Mouse (Mus musculus): ENCODE data around the gene Zfc3h1. TPM values are rescaled to one million over a fixed set of nuclear protein-coding genes. Genes with fewer than 3 reads are reported as not detected.

Zfc3h1 gene
- total RNA-seq, 2 experiments from 2014 or later: 11.6 to 17.2 TPM

DNA sequence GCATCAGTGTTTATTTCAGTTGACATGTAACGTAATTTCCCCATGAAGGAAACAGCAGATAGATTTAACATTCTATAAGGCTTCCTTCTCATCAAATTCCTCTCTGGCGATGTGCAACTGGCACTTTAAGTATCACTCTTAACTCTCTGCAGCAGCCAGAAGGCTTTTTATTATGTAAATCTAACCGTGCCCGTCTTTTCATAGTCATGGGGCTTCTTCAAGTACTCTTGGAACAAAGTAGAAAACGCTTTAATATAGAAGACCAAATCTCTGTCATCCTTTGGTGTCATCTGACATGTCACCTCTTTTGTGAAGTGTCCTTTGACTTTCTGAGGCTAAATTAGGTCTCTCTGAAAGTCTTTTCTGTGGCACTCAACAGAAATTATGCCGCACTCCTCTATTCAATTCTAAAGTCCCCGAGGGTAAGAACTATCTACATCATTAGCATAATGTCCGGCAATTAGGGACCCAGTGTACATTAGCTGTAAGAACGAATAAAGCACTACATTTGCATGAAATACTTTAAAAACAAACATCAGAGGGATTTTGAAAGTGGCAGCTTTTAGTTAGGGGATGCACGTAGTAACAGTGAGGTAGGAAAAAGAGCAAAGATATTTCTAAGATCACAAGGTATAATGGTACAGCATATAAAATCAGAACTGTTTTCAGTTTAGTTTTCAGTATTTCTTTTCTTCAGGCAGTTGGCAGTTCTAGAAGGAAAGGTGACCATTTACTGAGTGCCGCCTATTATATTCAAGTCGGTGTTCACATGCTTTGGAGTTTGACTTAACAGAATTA, 1.7 kb upstream of the Zfc3h1 start:
- DNase-seq (ENCODE audit: low spot score): no peak
- intact Hi-C loops (cut with DNase I): loop anchor here (5.0 to 10.0 kb wide), 2 partner anchors 66 to 138 kb away; partner anchors contain the start of gene Rab21

DNA sequence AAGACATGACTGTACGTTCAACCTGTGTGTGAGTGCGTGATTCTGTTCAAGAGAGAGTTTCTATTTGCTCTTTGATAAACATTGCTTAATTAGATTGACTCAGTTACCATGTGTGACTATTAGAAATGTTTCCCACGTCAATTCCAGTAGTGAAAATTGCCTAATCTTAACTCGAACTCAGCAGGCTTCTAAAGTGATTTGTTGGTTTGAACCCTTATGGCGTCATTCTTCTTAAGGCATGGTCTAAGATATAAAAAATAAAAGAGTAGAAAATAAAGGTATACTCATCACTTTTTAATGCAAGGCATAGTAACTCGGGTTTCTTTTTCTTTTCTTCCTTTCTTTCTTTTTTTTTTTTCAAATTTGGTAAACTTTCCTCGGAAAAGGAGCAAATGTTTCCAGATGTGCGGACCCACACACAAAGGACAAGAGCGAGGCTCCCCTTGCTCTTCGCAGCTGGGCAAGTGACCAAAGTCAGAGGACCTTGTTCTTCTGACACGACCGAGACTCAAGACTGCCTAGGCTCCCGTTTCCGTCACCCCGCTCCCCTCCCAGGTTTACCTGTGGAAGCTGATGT, 1.0 kb upstream of the Zfc3h1 start:
- intact Hi-C loops (cut with DNase I): loop anchor here (5.0 to 10.0 kb wide), 2 partner anchors 66 to 139 kb away; partner anchors contain the start of gene Rab21
- no peak for DNase-seq (ENCODE audit: low spot score)

DNA sequence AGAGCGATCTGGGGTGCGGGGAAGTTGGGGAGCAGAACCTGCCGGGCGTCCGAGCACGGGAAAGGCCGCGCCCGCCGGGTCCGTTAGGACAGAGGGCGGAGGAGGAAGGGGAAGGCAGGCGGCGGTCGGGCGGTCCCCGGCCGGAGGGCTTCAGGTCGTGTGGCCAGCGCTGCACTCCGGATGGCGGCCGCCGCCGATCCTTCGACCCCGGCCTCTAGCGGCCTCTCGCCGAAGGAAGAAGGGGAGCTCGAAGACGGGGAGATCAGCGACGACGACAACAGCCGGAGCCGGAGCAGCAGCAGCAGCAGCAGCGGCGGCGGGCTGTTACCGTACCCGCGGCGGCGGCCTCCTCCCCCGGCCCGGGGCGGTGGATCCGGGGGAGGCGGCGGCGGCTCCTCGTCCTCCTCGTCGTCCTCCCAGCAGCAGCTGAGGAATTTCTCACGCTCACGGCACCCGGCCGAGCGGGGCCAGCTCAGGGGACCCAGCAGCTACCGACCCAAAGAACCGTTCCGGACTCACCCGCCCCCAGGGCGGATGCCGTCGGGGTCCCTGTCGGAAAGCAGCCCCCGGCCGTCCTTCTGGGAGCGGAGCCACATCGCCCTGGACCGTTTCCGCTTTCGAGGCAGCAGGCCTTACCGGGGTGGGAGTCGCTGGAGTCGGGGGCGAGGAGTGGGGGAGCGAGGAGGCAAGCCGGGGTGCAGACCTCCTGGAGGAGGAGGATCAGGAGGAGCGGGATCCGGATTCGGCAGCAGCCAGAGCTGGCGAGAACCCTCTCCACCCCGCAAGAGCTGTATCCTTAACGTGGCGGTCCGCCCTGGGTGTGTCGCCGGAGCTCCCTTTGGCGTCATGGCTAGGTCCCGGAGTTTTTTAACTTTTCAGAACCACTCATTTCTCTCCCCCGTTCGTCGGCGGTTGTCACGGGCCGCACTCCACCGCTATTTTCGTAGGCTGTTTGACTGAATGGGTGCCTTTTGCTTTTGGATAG, 551 bp downstream of the Zfc3h1 start:
- DNase-seq (ENCODE audit: low spot score): peak; percentile 47
- intact Hi-C loops (cut with DNase I): loop anchor here (1.0 to 10.0 kb wide), 3 partner anchors 23 to 932 kb away; partner anchors contain the start of gene Tmem19

DNA sequence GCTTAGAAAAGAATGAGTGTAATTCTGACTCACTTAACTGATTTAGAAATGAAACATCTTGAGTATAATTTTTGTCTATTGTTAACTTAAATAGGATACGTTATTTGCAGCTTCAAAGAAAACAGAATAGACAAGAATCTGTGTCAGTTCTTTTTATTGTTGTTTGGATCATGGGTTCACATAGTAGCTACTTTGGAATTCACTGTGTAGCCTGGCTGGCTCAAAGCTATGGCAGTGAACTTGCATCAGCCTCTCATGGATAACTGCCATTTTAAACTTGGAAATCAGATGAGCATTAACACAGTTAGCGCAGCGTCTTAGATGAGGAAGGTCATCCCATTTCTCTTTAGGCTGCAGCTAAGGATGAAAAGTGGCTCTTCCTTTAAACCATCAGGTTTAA, 3.1 kb downstream of the Zfc3h1 start:
- no peak for DNase-seq (ENCODE audit: low spot score)
- intact Hi-C loops (cut with DNase I): loop anchor here (5.0 to 10.0 kb wide), 2 partner anchors 143 to 929 kb away; no protein-coding TSS in a partner anchor

DNA sequence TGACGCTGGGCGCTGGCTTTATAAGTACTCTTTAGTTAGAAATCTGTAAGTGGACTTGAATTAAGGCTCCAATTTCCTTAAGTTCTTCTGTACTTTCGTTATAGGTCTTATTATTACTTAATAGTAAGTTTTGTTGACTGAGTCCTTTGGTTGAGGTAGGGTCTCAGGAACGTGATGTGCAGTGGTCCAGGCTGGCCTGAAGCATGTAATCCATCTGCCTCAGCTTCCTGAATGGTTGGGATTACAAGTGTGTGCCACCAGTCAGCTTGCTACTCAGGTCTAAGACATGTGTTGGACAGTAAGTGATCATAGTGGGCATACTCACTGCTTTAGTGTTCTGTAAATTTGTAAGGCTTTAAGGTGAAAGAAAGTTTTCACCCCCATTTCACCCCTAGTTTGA, 6.3 kb downstream of the Zfc3h1 start:
- no peak for DNase-seq (ENCODE audit: low spot score)
- intact Hi-C loops (cut with DNase I): loop anchor here (5.0 to 10.0 kb wide), 2 partner anchors 36 to 804 kb away; no protein-coding TSS in a partner anchor

DNA sequence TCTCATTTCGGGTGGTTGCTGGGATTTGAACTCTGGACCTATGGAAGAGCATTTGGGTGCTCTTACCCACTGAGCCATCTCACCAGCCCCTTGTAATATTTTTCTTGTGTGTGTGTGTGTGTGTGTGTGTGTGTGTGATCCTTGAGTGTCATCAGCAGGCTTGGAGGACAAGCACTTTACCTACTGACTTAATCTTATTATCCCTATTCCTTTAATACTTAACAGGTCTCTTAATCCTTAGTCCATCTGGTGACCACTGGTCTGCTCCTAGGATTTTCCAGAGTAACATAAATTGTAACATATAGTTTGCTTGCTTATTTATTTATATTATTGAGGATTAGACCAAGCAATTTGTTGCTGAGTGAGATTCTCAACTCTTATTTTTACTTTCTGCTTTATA, 7.1 kb downstream of the Zfc3h1 start:
- no peak for DNase-seq (ENCODE audit: low spot score)
- intact Hi-C loops (cut with DNase I): loop anchor here (5.0 to 10.0 kb wide), 2 partner anchors 35 to 803 kb away; no protein-coding TSS in a partner anchor

DNA sequence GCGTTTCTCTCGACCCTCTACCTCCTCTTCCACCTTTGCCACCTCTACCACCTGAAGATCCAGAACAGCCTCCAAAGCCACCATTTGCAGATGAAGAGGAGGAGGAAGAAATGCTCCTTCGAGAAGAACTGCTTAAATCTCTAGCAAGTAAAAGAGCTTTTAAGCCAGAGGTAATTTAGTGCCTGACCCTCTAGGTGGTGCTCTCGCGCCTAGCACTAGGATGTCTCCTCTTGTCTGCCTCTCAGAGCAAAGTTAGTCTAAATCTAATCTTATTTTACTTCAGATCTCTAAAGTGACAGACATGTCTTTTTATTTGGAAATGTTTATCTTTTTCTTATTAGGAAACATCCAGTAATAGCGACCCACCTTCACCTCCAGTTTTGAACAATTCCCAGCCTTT, 21.6 kb downstream of the Zfc3h1 start:
- intact Hi-C loops (cut with DNase I): loop anchor here (2.0 to 5.0 kb wide), 2 partner anchors 18 to 211 kb away; no protein-coding TSS in a partner anchor

DNA sequence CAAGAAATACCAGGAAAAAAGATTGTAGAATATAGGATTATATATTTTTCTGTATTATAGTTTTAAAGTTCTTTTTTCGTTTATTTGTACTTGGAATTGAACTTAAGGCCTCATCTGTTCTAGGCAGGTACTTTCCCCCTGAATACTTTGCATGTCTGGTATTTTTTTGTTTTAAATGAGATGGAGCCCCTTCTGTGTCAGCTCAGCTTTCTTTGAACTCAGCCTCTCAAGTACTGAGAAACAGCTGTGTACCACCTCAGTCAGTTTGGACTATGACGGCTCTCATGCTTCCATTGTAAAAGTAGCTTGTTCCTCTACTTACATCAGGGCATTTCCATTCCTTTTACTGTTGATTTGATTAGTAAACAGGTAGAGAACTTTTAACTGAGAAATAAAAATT, 28.7 kb downstream of the Zfc3h1 start:
- no peak for DNase-seq (ENCODE audit: low spot score)
- intact Hi-C loops (cut with DNase I): no loop called here

More for the DNA sequence above, 21.6 kb downstream of the Zfc3h1 start:
- no peak for DNase-seq (ENCODE audit: low spot score)

DNA sequence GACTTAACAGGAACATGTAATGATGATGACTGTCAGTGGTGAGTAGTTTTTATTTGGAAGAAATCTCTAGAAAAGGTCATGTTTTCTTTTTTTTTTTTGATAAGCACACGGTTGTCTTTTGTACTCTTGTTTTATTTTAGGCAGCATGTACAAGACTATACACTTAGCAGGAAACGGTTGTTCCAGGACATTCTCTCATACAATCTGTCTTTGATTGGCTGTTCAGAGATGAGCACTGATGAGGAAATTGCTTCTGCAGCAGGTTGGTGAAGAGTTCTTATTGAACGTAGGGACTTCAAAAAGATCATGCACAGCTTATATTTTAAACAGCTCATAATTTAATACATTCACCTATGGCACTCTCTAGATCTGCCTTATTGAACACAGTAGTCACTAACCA, 29.3 kb downstream of the Zfc3h1 start:
- intact Hi-C loops (cut with DNase I): no loop called here
- no peak for DNase-seq (ENCODE audit: low spot score)

DNA sequence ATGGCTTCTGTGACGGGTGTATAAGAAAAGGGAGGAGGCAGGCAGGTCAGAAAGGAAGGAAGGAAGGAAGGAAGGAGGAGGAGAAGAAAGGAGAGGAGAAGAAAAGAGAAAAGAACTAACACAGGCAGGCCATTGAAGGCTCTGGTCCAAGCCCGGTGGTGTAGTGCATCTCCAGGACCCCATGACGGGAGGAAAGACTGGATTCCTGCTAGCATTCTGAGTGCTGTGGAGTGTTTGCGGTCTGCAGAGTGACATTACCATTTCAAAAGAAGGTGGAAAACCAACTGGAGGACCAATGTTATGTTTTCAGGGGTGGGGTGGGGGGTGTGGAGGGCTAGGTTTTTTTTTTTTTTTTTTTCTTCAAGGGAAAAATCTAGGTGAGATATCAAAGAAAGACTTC, 37.2 kb downstream of the Zfc3h1 start:
- intact Hi-C loops (cut with DNase I): loop anchor here (10.0 kb wide), 1 partner anchor 773 kb away; no protein-coding TSS in a partner anchor
- no peak for DNase-seq (ENCODE audit: low spot score)

DNA sequence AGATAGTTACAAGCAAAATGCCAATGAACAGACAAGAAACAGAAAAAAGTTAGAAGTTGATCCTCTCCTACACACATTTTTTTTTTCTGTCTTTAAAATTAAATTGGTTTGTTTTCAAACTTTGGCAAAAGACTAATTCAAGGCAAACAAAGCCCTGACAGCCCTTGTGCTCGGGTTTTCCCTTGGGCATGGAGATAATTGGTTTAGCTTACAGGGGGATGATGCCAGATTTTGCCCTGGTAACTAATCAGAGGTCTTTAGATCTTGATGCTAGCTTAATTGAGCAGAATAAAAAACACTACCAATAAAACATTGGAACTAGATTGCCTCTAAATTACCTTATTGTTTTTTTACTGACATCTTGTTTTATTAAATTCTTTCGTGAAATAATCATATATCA, 40.6 kb downstream of the Zfc3h1 start:
- intact Hi-C loops (cut with DNase I): loop anchor here (2.0 to 10.0 kb wide), 3 partner anchors 19 to 769 kb away; no protein-coding TSS in a partner anchor
- no peak for DNase-seq (ENCODE audit: low spot score)

DNA sequence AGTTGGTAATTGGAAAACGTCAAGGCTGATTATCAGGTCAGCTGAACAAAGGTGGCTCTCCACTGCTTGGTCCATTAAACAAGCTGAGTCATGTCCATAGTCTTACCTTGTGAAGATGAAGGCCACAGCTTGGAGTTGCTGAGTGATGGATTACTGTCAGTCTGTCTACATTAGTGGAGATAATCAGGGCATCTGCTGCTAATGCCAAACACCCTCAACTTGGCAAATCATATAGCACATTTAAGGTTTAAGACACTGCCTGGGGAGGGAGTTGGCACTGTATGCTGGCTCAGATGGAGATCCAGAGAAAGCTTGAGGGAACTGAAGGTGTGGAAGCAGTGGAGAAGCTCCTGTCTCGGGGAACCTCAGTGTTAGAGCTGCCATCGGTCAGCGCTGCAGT, 52.5 kb downstream of the Zfc3h1 start:
- intact Hi-C loops (cut with DNase I): loop anchor here (10.0 kb wide), 1 partner anchor 178 kb away; no protein-coding TSS in a partner anchor
- no peak for DNase-seq (ENCODE audit: low spot score)

DNA sequence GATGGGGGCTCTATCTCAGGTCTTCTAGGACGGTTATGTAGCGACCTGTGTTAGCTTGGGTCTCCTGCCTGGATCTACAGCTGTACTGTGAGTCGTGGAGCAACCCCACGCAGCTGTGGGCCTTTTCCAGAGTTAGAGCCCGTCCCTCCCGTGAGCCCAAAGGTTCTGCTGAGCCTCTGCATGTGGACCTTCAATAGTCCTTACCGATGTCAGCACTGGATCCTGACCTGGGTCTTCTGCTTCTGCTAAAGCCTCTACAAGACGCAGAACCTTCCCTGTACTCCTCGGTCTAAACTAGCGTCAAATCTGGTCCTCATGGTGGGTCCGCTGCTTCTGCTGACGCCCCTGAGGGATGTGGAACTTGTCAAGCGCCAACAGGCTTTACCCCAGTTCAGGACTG, 63.9 kb downstream of the Zfc3h1 start:
- intact Hi-C loops (cut with DNase I): no loop called here
- DNase-seq (ENCODE audit: low spot score): no peak

DNA sequence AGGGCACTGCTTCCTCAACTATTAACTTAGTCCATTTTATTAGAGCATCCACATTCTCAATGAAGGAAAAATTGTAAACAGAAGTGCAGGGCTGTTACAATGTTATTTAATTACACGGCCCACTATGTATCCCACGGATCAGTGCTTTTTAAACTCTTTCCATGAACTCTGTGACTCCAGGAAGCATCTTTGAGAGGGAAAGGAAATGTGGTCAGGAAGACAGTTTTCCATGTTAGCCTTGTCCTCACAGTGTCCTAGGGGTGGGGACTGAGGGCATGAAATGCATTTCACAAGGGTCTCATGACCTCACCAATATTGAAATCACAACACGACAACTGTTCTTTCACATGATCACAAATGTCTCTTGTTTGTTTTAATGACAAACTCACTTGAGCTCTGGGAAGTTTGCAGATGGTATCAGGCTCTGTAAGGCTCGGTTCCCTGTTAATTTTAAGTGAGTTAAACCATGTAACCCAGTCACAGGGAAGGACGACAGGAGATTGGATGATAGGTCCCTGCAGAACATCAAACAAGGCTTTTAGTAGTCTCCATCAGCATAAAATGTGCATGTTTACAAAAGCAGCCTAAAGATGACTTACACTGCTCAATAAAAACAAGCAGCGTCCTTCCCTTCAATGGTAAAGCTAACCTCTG, 72.7 kb downstream of the Zfc3h1 start:
- intact Hi-C loops (cut with DNase I): no loop called here

DNA sequence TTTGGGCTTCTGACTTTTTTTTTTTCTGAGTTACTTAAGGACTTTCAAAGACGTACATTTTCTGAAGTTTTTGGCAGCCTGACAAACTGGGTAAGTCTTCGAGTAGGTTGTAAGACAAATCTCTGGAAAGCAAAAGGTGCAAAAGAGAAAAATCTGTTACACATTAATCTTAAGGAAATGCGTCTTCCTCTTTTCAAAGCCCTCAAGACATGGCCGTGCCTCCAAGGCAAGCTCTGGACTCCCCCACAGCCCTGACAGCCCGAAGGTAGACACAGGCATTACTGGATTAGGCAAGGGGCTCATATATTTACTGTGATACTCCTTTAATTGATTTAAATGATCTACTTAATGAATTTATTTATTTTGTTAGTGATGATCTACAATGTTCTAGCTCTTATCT, 77.9 kb downstream of the Zfc3h1 start:
- DNase-seq (ENCODE audit: low spot score): no peak
- intact Hi-C loops (cut with DNase I): no loop called here

More for the DNA sequence above, 72.7 kb downstream of the Zfc3h1 start:
- DNase-seq (ENCODE audit: low spot score): no peak

DNA sequence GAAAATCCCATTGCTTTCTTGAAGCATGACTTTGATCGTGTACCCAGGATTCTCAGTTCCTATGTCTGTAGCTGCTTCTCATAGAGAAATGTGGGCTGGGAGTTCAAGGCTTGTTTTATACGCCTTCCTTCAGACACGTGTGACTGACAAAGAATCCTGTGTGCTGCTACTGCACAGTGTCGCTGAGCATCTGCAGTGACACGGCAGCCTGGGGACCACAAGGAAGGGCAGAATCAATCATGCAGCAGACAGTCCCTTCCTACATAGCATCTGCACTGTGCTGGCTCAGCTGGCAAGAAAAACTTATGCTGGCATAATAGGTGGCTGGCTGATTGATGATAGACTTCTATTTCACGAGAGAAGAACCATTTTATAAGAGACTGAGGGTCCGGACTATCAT, 80.3 kb downstream of the Zfc3h1 start:
- DNase-seq (ENCODE audit: low spot score): no peak
- intact Hi-C loops (cut with DNase I): no loop called here

DNA sequence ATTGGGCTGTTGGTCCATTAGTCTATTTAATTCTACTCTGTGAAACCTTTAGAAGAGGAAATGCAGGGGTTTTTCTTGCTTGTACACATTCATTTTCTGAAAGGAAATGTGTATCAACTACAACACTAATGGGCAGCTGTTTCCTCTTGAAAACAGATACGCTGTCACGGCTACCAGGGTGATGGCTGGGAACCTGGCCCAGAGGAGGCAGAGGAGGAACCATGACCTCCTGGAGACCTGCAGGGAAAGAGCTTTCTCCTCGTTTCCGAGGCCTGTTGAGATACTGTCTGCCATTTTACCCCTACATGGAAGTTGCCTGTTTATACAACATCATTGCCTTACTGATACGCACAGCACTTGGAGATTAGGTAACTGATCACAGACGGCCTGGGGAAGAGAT, 81.0 kb downstream of the Zfc3h1 start:
- no peak for DNase-seq (ENCODE audit: low spot score)
- intact Hi-C loops (cut with DNase I): no loop called here

DNA sequence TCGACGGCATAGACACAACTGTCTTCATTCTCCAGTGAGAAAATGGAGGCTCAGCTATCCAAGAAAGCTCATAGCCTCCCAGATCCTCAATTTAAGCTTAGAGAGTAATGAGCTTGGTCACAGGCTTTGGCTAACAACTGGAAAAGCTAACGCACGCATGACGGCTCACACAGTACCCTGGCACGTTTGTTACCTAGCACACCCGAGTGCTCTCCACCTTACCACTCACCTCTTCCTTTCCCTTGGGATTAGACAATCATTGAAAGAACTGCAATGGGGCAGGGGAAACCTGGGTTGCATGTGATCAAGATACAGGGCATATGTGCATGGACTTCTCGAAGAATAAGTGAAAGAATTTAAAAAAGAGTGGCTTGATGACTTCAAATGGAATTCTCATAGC, 83.2 kb downstream of the Zfc3h1 start:
- intact Hi-C loops (cut with DNase I): no loop called here
- DNase-seq (ENCODE audit: low spot score): no peak

DNA sequence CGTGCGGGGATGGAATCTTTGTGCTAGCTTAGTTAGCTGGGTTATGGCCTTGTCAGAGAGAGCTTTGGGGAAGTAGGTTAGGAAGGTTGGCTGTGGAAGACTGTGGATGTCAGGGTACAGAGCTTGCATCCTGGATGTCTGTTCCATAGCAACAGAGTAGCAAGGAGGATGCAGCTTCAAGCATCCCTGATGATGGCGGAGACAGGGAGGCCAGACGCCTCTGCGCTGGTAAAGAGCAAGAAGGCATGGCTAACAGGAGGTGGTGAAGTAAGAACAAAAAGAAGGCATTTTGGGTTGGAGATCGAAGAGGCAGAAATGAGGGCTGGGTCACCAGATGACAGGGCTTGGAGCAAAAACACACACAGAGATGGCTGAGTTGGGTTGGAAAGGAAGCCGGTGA, 83.9 kb downstream of the Zfc3h1 start:
- intact Hi-C loops (cut with DNase I): no loop called here
- no peak for DNase-seq (ENCODE audit: low spot score)
